Mouse (Mus musculus): ENCODE data around the gene Ntm. TPM values are rescaled to one million over a fixed set of nuclear protein-coding genes. Genes with fewer than 3 reads are reported as not detected.

Ntm gene
- polyA plus RNA-seq, 1 experiment = 95.1 TPM

GRCm38 (mm10) chr9:29412181-29412771 is 550.7 kb downstream of the Ntm start:
- peak; percentile 86 for DNase-seq (ENCODE audit: low read depth)
- peak; percentile 21; the same call in 1 of the 2 replicates for TF ChIP-seq POLR2A (IDR thresholded peaks at IDR 0.05; ENCODE audit: borderline replicate concordance, extremely low read depth, insufficient read depth, insufficient read length, poor library complexity, severe bottlenecking)
- TF ChIP-seq CTCF (IDR thresholded peaks at IDR 0.05; ENCODE audit: borderline replicate concordance, extremely low read depth, insufficient read depth, insufficient read length) = no peak

- TF ChIP-seq POLR2A (IDR thresholded peaks at IDR 0.05; ENCODE audit: borderline replicate concordance, extremely low read depth, insufficient read depth, insufficient read length, poor library complexity, severe bottlenecking) (no peak), CTCF (IDR thresholded peaks at IDR 0.05; ENCODE audit: borderline replicate concordance, extremely low read depth, insufficient read depth, insufficient read length) (peak; percentile 58)
- DNase-seq (ENCODE audit: low read depth) = peak; percentile 71
Measured at GRCm38 (mm10) chr9:29411408-29412180, 551.3 kb downstream of the Ntm start.

- DNase-seq (ENCODE audit: low read depth) = no peak
- TF ChIP-seq CTCF (IDR thresholded peaks at IDR 0.05; ENCODE audit: borderline replicate concordance, extremely low read depth, insufficient read depth, insufficient read length) = no peak
- no peak for TF ChIP-seq POLR2A (IDR thresholded peaks at IDR 0.05; ENCODE audit: borderline replicate concordance, extremely low read depth, insufficient read depth, insufficient read length, poor library complexity, severe bottlenecking)
Measured at GRCm38 (mm10) chr9:29410728-29411407, 552.1 kb downstream of the Ntm start.

GRCm38 (mm10) chr9:29410284-29410683 is 552.7 kb downstream of the Ntm start:
- DNase-seq (ENCODE audit: low read depth) = no peak
- TF ChIP-seq CTCF (IDR thresholded peaks at IDR 0.05; ENCODE audit: borderline replicate concordance, extremely low read depth, insufficient read depth, insufficient read length) (no peak), POLR2A (IDR thresholded peaks at IDR 0.05; ENCODE audit: borderline replicate concordance, extremely low read depth, insufficient read depth, insufficient read length, poor library complexity, severe bottlenecking) (no peak)

- peak; percentile 59 for DNase-seq (ENCODE audit: low read depth)
- no peak for TF ChIP-seq POLR2A (IDR thresholded peaks at IDR 0.05; ENCODE audit: borderline replicate concordance, extremely low read depth, insufficient read depth, insufficient read length, poor library complexity, severe bottlenecking)
- peak; percentile 85 for TF ChIP-seq CTCF (IDR thresholded peaks at IDR 0.05; ENCODE audit: borderline replicate concordance, extremely low read depth, insufficient read depth, insufficient read length)
Measured at GRCm38 (mm10) chr9:29409216-29409907, 553.6 kb downstream of the Ntm start.

- TF ChIP-seq CTCF (IDR thresholded peaks at IDR 0.05; ENCODE audit: borderline replicate concordance, extremely low read depth, insufficient read depth, insufficient read length) (peak; percentile 30; the same call in 1 of the 2 replicates), POLR2A (IDR thresholded peaks at IDR 0.05; ENCODE audit: borderline replicate concordance, extremely low read depth, insufficient read depth, insufficient read length, poor library complexity, severe bottlenecking) (no peak)
- DNase-seq (ENCODE audit: low read depth) = no peak
Measured at GRCm38 (mm10) chr9:29407954-29408353, 555.0 kb downstream of the Ntm start.

- no peak for TF ChIP-seq POLR2A (IDR thresholded peaks at IDR 0.05; ENCODE audit: borderline replicate concordance, extremely low read depth, insufficient read depth, insufficient read length, poor library complexity, severe bottlenecking)
- TF ChIP-seq CTCF (IDR thresholded peaks at IDR 0.05; ENCODE audit: borderline replicate concordance, extremely low read depth, insufficient read depth, insufficient read length) = no peak
- no peak for DNase-seq (ENCODE audit: low read depth)
Measured at GRCm38 (mm10) chr9:29406973-29407372, 556.0 kb downstream of the Ntm start.

GRCm38 (mm10) chr9:29406046-29406445 is 556.9 kb downstream of the Ntm start:
- DNase-seq (ENCODE audit: low read depth) = no peak
- TF ChIP-seq POLR2A (IDR thresholded peaks at IDR 0.05; ENCODE audit: borderline replicate concordance, extremely low read depth, insufficient read depth, insufficient read length, poor library complexity, severe bottlenecking) = no peak
- no peak for TF ChIP-seq CTCF (IDR thresholded peaks at IDR 0.05; ENCODE audit: borderline replicate concordance, extremely low read depth, insufficient read depth, insufficient read length)

- no peak for TF ChIP-seq POLR2A (IDR thresholded peaks at IDR 0.05; ENCODE audit: borderline replicate concordance, extremely low read depth, insufficient read depth, insufficient read length, poor library complexity, severe bottlenecking)
- no peak for TF ChIP-seq CTCF (IDR thresholded peaks at IDR 0.05; ENCODE audit: borderline replicate concordance, extremely low read depth, insufficient read depth, insufficient read length)
- no peak for DNase-seq (ENCODE audit: low read depth)
Measured at GRCm38 (mm10) chr9:29400151-29400550, 562.8 kb downstream of the Ntm start.

GRCm38 (mm10) chr9:29396101-29396500 is 566.8 kb downstream of the Ntm start:
- TF ChIP-seq CTCF (IDR thresholded peaks at IDR 0.05; ENCODE audit: borderline replicate concordance, extremely low read depth, insufficient read depth, insufficient read length) = no peak
- TF ChIP-seq POLR2A (IDR thresholded peaks at IDR 0.05; ENCODE audit: borderline replicate concordance, extremely low read depth, insufficient read depth, insufficient read length, poor library complexity, severe bottlenecking) = no peak

GRCm38 (mm10) chr9:29393136-29393535 is 569.8 kb downstream of the Ntm start:
- DNase-seq (ENCODE audit: low read depth) = no peak
- TF ChIP-seq CTCF (IDR thresholded peaks at IDR 0.05; ENCODE audit: borderline replicate concordance, extremely low read depth, insufficient read depth, insufficient read length) = no peak
- TF ChIP-seq POLR2A (IDR thresholded peaks at IDR 0.05; ENCODE audit: borderline replicate concordance, extremely low read depth, insufficient read depth, insufficient read length, poor library complexity, severe bottlenecking) = no peak

More at GRCm38 (mm10) chr9:29396101-29396500, 566.8 kb downstream of the Ntm start:
- DNase-seq (ENCODE audit: low read depth) = no peak
